Mouse (Mus musculus): ENCODE measurements around the gene Galm. TPM values are rescaled to one million over a fixed set of nuclear protein-coding genes. Genes with fewer than 3 reads are reported as not detected.

The Galm gene
- polyA plus RNA-seq, 1 experiment: 2.3 TPM

- DNase-seq (ENCODE audit: low read depth): peak; percentile 61
- TF ChIP-seq CTCF (IDR thresholded peaks at IDR 0.05; ENCODE audit: borderline replicate concordance, extremely low read depth, insufficient read depth, insufficient read length) (no peak), POLR2A (IDR thresholded peaks at IDR 0.05; ENCODE audit: borderline replicate concordance, extremely low read depth, insufficient read depth, insufficient read length, poor library complexity, severe bottlenecking) (no peak)
These were observed 30.1 kb upstream of the Galm start for GRCm38 (mm10) chr17:80097221-80097620.

- no peak for DNase-seq (ENCODE audit: low read depth)
- TF ChIP-seq POLR2A (IDR thresholded peaks at IDR 0.05; ENCODE audit: borderline replicate concordance, extremely low read depth, insufficient read depth, insufficient read length, poor library complexity, severe bottlenecking) (no peak), CTCF (IDR thresholded peaks at IDR 0.05; ENCODE audit: borderline replicate concordance, extremely low read depth, insufficient read depth, insufficient read length) (no peak)
These were observed 27.4 kb upstream of the Galm start for GRCm38 (mm10) chr17:80099823-80100222.

- DNase-seq (ENCODE audit: low read depth): no peak
- no peak for TF ChIP-seq CTCF (IDR thresholded peaks at IDR 0.05; ENCODE audit: borderline replicate concordance, extremely low read depth, insufficient read depth, insufficient read length)
These were observed 21.8 kb upstream of the Galm start for GRCm38 (mm10) chr17:80105348-80105978.

- no peak for DNase-seq (ENCODE audit: low read depth)
These were observed 14.5 kb upstream of the Galm start for GRCm38 (mm10) chr17:80112665-80113305.

GRCm38 (mm10) chr17:80113468-80113867, 13.8 kb upstream of the Galm start:
- no peak for DNase-seq (ENCODE audit: low read depth)
- no peak for TF ChIP-seq CTCF (IDR thresholded peaks at IDR 0.05; ENCODE audit: borderline replicate concordance, extremely low read depth, insufficient read depth, insufficient read length)
- no peak for TF ChIP-seq POLR2A (IDR thresholded peaks at IDR 0.05; ENCODE audit: borderline replicate concordance, extremely low read depth, insufficient read depth, insufficient read length, poor library complexity, severe bottlenecking)

More at GRCm38 (mm10) chr17:80112665-80113305, 14.5 kb upstream of the Galm start:
- TF ChIP-seq POLR2A (IDR thresholded peaks at IDR 0.05; ENCODE audit: borderline replicate concordance, extremely low read depth, insufficient read depth, insufficient read length, poor library complexity, severe bottlenecking) (no peak), CTCF (IDR thresholded peaks at IDR 0.05; ENCODE audit: borderline replicate concordance, extremely low read depth, insufficient read depth, insufficient read length) (no peak)

GRCm38 (mm10) chr17:80120396-80120795, 6.9 kb upstream of the Galm start:
- no peak for DNase-seq (ENCODE audit: low read depth)
- no peak for TF ChIP-seq POLR2A (IDR thresholded peaks at IDR 0.05; ENCODE audit: borderline replicate concordance, extremely low read depth, insufficient read depth, insufficient read length, poor library complexity, severe bottlenecking)
- no peak for TF ChIP-seq CTCF (IDR thresholded peaks at IDR 0.05; ENCODE audit: borderline replicate concordance, extremely low read depth, insufficient read depth, insufficient read length)

GRCm38 (mm10) chr17:80121833-80122232, 5.4 kb upstream of the Galm start:
- no peak for DNase-seq (ENCODE audit: low read depth)
- TF ChIP-seq CTCF (IDR thresholded peaks at IDR 0.05; ENCODE audit: borderline replicate concordance, extremely low read depth, insufficient read depth, insufficient read length) (no peak), POLR2A (IDR thresholded peaks at IDR 0.05; ENCODE audit: borderline replicate concordance, extremely low read depth, insufficient read depth, insufficient read length, poor library complexity, severe bottlenecking) (no peak)

GRCm38 (mm10) chr17:80124985-80125750, 2.1 kb upstream of the Galm start:
- DNase-seq (ENCODE audit: low read depth): no peak
- TF ChIP-seq POLR2A (IDR thresholded peaks at IDR 0.05; ENCODE audit: borderline replicate concordance, extremely low read depth, insufficient read depth, insufficient read length, poor library complexity, severe bottlenecking): no peak
- TF ChIP-seq CTCF (IDR thresholded peaks at IDR 0.05; ENCODE audit: borderline replicate concordance, extremely low read depth, insufficient read depth, insufficient read length): no peak

- TF ChIP-seq CTCF (IDR thresholded peaks at IDR 0.05; ENCODE audit: borderline replicate concordance, extremely low read depth, insufficient read depth, insufficient read length) (no peak), POLR2A (IDR thresholded peaks at IDR 0.05; ENCODE audit: borderline replicate concordance, extremely low read depth, insufficient read depth, insufficient read length, poor library complexity, severe bottlenecking) (no peak)
- DNase-seq (ENCODE audit: low read depth): no peak
These were observed 1.1 kb upstream of the Galm start for GRCm38 (mm10) chr17:80126166-80126565.

- no peak for TF ChIP-seq POLR2A (IDR thresholded peaks at IDR 0.05; ENCODE audit: borderline replicate concordance, extremely low read depth, insufficient read depth, insufficient read length, poor library complexity, severe bottlenecking)
- TF ChIP-seq CTCF (IDR thresholded peaks at IDR 0.05; ENCODE audit: borderline replicate concordance, extremely low read depth, insufficient read depth, insufficient read length): no peak
- no peak for DNase-seq (ENCODE audit: low read depth)
These were observed 1.3 kb downstream of the Galm start for GRCm38 (mm10) chr17:80128476-80128990.

- DNase-seq (ENCODE audit: low read depth): no peak
- no peak for TF ChIP-seq POLR2A (IDR thresholded peaks at IDR 0.05; ENCODE audit: borderline replicate concordance, extremely low read depth, insufficient read depth, insufficient read length, poor library complexity, severe bottlenecking)
- no peak for TF ChIP-seq CTCF (IDR thresholded peaks at IDR 0.05; ENCODE audit: borderline replicate concordance, extremely low read depth, insufficient read depth, insufficient read length)
These were observed 2.1 kb downstream of the Galm start for GRCm38 (mm10) chr17:80129387-80129786.
